Mouse (Mus musculus) c-Kit-positive CD71-positive TER-119-negative erythroid progenitor cells, embryonic 14.5 days (primary cell): ENCODE results near the gene Igf2bp1.

Experiments used
- DNase-seq: peaks from one replicate; pipeline ENCODE4 v3.0.0-alpha.2; 2013; ENCODE audit warnings: low read depth

Gene Igf2bp1

DNA sequence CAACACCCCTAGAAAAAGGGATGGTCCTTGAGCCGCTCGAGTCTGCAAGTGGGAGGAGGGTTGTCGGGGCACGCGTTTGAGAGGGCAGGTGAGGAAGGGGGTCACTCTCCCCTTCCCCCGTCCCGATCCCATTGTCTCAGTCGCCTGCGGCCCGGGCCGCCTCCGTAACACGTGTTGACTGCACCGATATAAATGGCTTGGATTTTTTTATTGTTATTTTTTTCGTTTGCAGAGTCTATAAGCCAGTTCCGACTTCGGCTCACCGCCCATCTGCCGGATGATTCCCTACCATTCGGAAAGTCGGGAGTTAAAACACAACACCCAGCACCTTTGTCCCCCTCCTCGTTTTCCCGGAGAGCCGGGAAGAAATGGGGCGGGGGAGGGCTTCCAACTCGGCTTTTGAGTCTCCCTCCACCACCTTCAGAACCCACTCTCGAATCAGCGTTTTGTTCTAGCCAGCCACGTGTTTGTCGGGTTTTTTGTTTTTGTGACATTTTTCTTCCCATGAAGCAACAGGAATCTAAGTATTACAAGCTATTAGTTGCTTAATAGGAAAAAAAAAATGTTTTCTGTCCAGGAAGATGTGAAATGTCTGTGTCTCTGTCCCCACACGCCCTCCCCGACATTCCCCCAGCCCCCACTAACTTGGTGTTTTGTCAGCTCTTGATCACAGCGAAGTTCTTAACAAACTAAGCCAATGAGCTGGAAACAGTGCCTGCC, 1.9 kb upstream of the Igf2bp1 start:
- no peak for DNase-seq

DNA sequence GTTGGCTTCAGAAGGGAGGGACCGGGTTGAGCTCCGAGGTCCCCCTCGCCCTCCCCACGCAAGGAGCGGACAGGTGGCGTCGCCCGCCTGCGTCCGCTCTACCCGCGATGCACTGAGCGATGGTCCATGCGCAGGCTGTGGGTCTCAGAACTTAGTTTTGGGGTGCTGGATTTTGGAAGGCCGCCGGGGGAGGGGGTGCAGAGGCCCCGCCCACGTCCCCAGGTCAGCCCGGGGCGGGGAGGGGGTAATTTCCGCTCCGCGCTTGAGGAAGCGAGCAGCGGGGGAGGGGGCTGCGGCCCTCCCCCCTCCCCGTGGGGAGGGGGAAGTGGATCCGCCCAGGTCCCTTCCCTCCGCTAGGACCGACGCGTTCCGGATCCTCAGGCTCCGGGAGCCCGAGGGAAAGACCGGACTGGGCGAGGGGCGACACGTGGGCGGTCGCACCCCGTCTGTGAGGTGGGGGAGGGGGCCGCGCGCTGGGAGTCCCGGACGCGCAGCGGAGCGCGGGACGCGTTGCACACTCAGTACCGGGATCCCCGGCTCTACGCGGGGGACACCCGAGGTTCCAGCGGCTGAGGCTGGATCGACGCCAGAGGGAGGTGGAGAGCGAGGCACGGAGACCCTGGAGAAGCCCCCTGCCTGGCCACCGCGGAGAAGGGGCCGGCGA, 1.2 kb upstream of the Igf2bp1 start:
- DNase-seq, result no peak

DNA sequence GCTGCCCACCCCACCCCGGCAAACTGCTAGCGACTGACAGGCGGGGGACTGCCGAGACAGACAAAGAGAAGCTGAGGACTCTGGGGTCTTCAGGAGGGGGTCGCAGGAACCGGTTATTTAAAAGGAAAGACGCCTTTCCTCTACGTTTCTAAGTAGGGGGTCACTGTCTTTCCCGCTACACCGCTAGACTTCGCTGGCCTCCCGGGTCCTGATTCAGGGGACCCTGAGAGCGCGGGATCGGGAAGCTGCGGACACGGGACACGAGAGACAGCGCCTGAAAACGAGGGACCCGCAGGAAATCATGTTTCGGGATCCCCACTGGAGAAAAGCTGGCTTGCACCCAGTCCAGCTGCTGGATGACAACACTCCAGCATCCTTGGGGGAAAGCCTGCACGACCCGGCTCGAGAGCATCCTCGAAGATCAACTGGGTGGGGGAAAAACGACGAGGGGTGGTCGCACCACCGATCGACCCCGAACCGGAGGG, 669 bp upstream of the Igf2bp1 start:
- no peak for DNase-seq

DNA sequence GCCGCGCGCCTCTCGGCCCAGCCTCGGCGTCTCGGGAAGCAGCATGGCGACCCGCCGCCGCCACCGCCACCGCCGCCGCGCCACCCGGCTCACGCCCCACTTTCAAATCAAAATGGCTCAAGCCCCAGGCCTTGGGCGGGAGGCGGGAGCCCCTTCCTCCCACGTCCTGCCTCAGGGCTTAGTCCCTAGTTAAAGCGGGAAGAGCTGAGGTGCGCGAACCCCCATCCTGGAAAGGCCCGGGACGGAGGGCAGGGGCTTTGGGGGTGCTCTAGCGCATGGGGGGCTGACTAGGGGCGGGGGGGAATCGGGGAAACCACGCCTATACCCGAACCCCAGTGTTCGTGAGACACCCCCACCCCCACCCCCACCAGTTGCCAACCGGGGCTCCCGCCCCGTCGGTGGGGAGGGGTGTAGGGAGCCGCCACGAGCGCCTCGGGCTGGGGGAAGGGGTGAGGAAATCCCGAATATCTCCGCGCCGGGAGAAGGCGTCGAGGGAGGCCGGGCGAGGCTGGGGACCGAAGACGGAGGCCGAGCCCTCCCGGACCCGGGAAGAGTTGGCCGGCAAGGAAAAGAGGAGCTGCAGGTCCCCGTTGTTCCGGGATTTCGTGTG, 842 bp downstream of the Igf2bp1 start:
- no peak for DNase-seq

DNA sequence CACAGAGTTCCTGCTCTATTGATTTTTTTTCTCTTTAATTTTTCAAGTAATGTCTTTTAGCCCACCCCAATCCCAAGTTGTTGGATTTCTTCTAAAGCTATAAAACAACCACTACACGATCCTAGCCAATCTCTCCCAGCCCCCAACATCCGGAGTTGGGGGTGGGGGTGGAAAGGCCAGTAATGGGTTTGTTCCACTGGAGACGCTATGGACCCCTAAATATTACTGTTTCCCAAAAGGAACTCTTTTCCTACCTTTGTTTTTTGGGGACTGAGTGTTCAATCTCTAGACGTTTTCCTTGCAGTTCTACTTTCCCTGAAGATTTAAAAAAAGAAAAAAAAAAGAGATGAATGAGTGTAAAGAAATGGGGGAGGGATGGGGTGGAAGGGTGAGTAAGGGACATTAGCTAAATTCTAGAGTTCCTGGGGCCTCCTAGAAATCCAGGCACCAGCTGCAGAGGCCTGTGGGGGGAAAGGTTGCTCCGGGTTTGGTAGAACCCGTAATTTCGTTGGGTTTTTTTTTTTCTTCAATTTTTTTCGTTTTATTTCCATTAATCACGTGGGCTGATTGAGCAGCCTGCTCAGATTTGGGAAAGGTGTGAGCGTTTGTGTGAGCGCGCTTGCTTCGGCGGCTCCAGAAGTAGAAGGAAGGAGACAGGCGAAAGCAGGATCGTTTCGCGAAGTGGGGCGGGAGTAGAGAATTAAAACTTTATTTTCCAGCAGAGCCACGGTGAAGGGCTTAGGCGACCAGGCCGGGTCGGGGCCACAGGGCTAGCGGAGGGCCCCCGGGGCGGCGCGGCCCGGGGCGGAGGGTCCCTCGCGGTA, 1.6 kb downstream of the Igf2bp1 start:
- no peak for DNase-seq

DNA sequence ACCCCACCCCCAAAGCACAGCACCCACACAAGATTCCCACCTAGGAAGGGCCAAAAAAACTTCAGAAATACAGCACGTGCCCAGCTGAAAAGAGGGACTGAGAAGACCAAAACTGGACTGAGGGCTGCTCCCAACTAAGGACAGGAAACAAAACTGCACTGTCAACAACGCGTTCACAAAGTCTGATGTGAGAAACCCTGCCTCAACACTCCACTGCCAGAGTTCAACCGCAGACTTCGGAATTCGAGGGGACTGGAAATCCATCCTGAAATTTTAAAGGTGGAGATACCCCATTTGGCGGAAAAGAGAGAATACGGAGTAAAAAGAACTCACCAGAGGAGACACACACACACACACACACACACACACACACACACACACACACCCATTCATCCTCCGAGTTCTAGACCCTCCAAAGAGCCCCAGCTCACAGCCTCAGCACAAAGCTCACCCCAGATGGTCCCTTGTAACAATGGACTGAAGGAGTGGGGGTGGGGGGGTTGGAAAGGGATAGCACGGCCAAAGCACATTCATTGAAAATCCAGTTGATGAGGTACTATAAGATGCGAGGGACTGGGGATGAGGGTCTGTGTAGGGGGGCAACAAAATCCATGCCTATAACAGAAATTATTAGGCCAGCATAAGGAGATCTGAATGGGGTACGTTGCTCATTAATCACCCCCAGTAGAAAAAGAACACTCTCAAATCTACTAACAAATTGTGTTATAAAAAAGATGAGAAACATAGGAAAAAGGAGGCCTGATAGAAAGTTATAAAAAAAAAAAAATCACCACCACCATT, 2.4 kb downstream of the Igf2bp1 start:
- DNase-seq, result no peak

DNA sequence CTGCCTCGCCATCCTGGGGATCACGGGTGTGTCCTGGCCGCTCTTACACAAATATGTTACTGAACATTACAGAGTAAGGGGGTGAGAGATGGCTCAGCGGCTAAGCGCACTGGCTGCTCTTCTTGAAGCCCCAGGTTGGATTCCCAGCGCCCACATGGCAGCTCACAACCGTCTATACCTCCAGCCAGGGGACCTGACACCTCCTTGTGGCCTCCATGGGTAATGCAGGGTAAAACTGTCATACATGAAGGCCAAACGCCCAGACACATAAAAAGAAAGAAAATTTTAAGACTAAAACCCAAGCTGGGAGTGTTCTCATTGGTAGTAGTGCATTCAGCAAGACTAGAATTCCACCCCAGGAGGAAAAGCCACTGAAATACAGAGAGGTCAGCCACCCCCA, 11.6 kb downstream of the Igf2bp1 start:
- no peak for DNase-seq

DNA sequence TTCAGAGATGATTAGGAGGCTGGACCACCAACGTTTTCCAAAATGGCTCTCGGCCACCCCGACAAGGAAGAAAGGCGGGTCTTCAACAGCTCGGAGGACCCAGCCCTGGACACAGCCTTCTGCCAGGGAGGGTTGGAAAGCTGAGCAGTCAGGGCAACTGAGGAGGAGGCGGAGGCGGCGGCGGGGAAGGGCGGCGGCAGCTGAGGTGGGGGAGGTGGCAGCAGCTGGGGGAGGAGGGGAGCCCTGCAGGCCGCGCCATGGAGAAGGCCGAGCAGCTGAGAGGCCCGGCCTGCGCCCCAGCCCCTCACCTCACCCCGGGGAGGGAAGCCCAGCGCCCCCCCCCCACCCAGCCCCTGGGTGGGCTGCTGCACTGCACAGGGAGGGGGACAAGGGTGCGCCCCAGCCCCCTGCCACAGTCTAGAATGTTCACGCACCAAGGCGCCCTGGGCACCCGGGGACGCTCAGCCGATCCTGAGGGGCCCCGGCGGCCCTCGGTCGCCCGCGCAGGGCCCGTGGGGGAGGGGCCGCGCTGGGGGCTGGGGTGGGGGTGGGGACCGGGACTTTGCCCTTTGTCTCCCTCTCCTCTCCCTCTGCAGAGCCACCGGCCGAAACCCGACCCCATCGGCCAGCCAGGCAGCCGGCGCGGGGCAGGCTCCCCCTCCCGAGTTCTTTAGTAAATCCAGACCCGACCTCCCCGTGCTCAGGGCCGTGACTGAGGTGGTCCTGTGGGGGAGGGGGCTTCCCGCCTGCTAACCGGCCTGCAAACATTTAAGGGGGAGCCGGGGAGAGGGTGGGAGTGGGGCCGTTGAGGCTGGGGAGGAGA, 14.6 kb downstream of the Igf2bp1 start:
- no peak for DNase-seq

DNA sequence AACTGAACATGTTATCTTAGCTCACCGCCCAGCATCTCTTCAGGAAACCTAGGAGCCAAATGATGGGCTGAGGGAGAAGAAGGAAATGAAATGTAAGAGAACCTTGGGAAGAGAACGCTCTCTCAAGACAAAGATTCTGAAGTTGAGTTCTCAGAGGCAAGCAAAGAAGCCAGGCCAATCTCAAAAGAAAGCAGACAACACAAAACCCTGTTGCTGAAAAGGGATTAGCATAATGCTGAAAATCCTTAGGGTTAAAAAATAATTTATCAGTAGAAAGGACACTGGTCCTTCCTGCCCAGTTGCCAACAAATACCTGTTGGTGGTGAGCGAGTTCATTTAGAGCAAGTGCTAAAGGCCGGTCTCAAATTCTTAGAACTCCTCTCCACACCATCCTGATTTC, 15.3 kb downstream of the Igf2bp1 start:
- DNase-seq, result no peak

DNA sequence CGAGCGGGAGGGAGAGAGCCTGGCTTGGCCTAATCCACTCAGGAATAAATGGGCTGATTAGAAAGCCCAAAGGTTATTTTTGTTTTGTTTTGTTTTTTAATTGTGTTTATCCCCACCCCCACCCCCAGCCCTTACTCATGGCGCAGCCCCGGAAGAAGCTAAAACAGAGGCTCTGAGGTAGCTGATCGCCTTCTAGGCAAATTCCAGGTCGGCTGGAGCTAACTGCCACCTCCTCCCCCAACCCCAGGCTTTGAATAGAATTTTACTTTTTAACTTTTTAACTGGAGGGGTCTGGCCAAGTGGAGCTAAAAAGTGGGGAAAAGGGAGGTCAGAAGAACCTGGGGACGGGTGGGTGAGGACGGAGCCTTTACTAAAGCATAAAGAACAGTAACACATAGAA, 15.9 kb downstream of the Igf2bp1 start:
- no peak for DNase-seq

DNA sequence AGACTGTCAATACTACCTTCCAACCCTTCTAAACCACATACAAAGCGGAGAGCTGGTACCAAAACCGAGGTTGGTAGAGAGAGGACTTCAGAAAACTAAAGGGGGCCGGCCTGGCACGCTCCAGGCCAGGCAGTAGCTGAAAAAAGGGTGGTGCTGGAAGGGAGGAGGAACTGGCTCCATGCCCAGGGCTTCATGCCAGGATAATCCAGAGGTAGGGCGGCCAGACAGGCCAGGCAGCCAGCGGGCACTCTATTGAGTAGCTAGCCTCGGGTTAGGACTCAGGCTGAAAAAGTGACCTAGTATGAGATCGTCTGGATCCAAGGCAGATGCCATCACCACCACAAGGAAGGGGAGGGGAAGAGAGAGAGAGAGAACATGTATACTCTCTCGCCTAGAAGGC, 17.2 kb downstream of the Igf2bp1 start:
- DNase-seq, result no peak

DNA sequence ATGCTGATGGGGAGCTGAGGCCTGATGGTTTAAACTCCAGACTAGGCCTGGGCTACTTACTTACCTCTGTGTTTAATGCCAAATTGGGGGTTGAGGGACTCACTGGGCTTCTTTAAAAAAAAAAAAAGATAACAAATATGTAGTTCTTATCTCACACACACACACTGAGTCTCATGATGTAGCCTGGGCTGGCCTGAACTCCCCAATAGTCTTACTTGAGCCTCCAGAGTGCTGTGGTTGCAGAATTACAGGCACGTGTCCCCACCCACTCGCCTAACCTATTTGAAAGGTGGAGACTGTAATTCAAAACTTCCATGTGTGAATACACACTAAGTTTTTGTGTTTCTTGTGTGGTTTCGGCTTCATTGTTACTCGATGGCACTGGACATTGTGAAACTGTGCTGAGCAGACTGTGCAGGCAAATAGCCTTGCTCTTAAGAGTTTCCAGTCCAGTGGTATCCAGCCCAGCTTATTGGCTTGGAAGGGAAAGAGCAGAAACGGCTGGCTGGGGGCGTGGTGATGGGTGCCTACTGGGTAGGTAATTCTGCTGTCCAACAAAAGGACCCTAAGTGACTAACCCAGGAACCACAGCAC, 17.8 kb downstream of the Igf2bp1 start:
- peak; percentile 71 for DNase-seq

DNA sequence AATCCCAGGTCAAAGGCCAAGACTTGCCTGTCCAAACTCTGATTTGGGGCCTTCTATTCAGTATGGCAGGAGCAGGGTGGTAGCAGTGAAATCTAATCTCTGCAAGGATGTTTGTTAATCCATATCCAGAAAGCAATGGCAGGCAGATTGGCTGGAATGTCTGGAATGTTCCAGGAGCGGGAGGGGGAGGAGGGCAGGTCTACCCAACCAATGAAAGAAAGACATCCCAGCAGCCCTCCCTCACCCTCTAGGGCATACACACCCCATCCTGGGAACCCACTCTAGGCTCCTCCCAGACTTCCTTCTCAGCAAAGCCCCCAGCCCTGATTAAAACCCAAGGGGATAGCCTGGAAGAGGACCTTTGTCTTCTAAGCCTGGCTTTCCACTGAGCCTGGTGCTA, 23.3 kb downstream of the Igf2bp1 start:
- no peak for DNase-seq

DNA sequence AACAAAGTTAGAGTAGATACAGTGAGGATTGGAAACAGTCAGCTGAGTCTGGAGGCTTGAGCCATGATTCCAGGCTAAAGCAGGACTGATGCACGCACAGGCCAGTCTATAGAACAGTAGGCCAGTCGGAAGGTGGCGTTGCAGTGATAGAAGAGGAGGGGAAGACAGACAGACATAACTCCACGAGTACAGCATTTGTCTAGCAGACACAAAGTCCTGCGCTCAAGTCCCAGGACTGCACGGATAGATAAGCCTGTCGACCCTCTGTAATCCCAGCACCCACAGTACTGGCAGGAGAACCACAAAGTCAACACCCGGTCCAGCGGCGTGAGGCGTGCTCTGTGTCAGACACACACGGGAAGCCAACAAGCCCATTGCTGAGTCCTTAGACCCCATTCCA, 23.9 kb downstream of the Igf2bp1 start:
- no peak for DNase-seq

DNA sequence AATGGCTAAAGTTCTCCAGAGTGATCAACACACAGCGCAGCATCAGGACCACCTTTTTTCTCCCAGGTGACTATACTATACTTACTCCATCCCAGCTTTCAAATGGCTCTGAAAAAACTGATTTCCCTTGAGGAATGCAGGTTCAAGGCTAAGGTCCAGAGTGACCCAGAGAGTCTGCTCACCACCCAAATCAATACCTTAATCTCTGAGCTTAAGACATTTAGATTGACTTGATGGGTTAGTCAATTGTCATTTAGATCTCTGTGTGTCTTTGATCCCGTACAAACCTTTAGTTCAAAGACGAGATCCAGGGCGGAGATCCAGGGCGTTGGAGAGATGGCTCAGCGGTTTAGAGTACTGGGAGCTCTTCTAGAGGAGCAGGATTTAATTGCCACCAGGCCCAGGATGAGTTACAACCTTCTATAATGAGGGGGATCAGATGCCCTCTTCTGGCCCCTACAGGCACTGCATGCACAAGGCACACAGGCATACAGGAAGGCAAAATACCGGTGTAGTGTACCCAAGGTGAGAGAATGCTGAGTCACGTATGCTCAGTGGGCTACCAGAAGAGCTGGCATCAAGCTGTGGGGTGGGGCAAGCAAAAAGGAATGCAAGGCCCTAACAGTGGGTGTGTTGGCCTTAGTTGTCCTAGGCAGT, 24.9 kb downstream of the Igf2bp1 start:
- DNase-seq, result peak; percentile 63

DNA sequence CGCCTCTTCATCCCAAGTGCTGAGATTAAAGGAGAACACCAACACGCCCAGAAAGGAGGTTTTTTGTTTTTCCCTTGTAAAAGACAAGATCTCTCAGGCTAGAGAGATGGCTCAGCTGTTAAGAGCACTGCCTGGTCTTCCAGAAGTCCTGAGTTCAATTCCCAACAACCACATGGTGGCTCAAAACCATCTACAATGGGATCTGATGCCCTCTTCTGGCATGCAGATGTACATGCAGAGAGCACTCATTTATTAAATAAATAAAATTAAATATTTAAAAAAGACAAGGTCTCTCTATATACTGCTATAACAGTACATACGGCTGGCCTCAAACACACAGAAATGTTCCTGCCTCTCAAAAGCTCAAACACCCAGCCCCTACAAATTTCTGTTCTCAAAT, 27.3 kb downstream of the Igf2bp1 start:
- no peak for DNase-seq

DNA sequence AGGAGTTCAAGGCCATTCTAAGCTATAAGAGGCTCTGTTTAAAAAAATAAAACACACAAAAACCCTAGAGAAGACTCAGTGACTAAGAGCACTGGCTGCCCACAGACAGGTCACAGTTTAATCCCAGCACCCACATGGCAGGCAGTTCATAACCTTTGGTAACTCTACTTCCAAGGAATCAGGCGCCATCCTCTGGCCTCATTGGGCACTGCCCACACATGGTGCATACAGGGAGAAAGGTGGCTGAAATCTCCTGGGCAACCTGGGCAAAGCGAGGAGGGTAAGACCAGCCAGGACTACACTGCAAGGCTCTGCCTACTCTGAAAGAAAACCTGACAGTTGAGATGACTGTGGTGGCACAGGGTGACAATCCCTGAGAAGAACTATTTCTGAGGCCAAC, 29.4 kb downstream of the Igf2bp1 start:
- no peak for DNase-seq

DNA sequence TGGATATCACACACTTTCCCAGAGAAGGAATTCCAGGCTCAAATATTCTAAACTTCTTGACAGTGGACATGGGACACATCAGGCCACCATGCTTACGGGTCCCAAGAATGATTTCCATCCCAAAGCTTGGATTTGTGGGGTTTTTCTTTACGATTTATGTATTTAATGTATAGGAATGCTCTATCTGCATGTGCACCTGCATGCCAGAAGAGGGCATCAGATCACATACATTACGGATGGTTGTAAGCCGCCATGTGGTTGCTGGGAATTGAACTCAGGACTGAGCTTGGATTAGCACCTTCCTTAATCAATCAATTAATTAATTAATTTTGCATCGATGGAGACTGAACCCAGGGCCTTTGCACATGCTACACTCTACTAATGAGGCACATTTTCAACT, 30.0 kb downstream of the Igf2bp1 start:
- DNase-seq, result no peak

DNA sequence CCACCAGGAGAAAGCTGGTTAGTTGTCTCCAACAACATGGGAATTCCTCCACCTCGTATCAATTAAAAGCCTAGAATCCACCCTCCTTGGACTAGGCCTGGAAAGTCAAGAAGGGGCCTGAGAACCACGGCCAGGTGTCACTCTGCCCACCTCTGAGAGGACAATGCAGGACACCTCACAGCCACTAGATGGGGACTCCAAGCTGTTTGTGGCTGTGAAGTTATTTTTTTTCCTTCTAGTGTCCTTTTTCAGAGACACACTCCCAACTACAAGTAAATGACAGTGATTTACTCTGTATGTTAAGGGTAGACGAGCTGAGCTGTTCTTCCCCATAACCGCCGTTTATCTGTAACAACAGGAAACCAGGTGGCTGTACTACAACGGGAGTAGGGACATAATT, 32.6 kb downstream of the Igf2bp1 start:
- no peak for DNase-seq

DNA sequence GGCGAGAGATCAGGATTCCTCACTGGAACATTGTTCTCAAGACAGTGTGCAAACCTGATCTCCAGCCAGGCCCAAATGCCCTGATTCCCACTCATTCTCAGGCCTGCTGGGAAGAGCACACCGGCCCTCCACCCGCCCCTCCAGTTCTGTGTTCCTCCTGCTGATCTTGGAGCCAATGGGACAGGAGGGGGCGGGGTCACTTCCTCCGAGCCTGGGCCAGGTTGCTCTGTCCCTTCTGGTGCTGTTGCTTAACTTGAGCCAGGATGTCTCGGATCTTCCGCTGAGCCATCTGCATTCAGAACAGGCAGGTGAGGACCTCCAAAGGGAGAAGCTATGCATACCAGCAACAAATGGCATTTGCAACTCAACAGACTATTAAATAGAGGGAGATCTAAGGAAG, 42.4 kb downstream of the Igf2bp1 start:
- DNase-seq, result no peak
